Mouse (Mus musculus): ENCODE measurements around the gene Gpr6.

- TF ChIP-seq CTCF (IDR thresholded peaks at IDR 0.05) (no peak), EP300 (IDR thresholded peaks at IDR 0.05) (no peak)
Observed at GRCm38 (mm10) chr10:41100060-41100459, 28.0 kb upstream of the Gpr6 start.
